Mouse (Mus musculus): Measurements from ENCODE around the gene Ankrd31. TPM values are rescaled to one million over a fixed set of nuclear protein-coding genes. Genes with fewer than 3 reads are reported as not detected.
"Not testable (repeated sequence)": the region's sequence is repeated elsewhere in the genome, so short reads cannot be mapped to it uniquely, and the experiment has no call there.

Gene Ankrd31
- under 1 TPM in 1 of 2 experiments, not detected in 1; 0.49 TPM for total RNA-seq (2021)
- long read RNA-seq, experiment 1: 0 reads
- long read RNA-seq, experiment 2: 0 reads

DNA sequence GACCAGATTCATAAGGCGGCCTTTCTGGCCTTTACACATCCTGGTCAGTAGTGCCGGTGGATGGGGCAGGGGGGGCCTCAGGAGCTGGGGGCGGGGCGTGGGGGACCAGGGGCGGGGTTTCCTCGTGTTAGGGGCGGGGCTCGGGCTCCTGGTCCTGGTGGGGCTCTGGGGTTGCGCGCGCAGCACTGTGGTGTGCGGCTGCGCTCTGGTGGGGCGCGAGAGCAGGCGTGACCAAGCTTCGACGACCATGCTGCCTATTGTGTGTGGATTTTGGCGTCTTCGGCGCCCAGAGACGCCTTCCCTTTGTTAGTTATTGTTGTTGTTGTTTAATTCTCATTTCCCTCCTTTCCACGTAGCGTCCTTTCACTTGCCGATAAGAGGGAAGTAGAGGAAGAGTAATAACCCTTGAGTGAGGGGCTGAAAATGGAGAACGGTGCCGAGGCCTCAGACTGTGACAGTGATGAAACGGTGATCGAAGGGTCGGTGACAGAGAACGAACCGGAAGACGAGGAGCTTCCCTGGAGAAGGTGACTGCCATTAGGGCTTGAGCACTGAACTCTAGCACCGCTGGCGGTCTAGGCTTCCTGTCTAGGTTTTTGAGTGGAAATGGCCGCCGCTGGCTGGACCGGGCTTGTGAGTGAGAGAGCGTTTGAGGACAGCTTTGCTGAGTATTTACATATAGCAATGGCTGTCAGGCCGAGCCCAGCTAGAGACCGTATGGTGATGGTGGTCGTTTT is at the start of gene Ankrd31:
Ankrd31 (plus strand) TSS at position 164 of the 737 bp plus-strand sequence.
- no peak for DNase-seq

DNA sequence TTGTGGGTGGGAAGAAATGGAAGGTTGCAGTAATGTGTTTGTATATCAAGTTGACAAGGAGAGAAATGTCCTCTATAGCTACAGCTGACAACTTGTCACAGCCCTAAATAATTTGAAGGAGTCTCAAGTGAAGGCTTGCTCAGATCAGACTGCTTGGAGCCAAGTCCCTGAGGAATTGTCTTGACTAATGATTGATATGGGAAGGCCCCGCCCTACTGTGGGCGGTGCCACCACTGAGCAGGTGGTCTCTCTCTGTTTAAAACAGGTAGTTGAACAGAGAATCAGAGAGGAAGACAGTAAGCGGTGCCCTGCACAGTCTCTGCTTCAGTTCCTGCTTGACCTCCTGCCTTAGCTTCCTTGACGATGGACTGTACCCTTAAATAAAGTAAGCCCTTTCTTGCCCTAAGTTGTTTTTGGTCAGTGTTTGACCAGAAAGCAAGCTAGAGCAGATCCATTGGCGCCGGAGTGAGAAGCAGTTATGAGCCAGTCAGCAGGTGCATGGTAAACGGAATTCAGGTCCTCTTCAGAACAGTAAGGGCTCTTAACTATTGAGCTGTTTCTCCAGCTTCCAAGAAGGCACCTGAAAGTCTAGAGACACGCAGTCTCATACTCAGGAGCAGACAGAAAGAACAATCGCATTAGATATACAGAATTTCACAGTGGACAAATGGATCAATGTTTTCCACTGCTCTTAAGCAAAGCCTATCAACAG is 45.3 kb upstream of the Ankrd31 start:
- DNase-seq: no peak

DNA sequence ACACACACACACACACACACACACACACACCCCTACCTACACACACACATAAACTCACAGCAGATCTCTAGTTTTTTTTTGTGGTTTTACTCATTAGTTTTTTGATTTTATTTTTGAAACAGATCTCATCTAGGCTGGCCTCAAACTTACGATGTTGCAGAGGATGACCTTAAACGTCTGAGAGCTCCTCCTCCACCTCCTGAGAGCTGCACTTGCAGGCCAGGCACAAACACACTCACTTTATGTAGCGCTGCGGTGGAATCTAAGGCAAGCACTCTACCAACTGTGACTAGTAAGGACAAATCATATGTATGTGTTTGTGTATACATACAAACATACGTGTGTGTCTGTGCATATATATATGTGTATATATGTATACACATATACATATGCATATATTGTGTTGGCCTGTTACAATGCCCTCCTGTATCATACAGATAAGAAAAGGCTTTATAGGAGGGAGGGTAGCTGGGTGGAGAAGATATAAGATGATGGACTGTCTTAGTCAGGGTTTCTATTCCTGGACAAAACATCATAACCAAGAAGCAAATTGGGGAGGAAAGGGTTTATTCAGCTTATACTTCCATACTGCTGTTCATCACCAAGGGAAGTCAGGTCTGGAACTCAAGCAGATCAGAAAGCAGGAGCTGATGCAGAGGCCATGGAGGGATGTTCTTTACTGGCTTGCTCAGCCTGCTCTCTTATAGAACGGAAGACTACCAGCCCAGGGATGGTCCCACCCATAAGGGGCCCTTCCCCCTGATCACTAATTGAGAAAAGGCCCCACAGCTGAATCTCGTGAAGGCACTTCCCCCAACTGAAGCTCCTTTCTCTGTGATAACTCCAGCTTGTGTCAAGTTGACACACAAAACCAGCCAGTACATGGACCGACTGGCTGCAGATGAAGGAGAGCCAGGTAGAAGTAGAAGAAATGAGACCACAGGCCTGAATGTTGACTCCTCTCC is 38.5 kb upstream of the Ankrd31 start:
- DNase-seq: no peak

DNA sequence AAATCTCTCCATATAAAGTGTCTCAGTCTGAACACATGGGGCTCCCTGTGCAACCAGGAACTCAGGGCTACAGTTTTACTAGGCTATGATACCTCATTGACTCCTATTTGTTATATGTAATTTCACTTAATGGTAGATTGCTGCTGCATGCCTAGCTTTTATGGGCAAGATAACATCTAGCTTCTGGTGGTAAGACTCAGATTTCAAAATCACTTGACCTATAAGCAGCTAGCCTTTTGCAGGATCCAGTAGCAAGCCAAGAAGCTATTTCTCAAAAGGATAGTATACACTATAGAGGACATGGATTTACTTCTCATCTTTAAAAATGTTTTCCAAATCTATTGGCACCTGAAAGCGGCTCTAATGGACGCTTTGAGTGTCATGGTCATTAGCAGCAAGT is 31.8 kb upstream of the Ankrd31 start:
- no peak for DNase-seq

DNA sequence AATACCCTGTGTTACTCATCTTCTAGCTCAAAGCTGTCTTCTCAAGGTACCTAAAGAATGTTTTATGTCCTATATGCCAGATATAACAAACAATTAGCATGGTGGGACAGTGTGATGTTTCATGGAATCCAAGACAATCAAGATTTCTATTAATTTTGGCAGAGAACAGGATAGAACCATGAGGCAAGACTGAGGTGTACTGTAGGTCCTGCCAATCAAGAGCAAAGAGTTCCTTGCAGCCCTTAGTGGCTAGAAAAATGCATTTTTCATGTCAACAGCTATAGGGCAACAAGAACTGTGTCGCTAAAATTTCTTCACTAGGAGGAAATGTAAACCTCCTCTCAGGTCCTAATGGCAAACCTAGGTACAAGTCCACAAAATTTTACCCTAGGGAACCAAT is 30.3 kb upstream of the Ankrd31 start:
- no peak for DNase-seq

DNA sequence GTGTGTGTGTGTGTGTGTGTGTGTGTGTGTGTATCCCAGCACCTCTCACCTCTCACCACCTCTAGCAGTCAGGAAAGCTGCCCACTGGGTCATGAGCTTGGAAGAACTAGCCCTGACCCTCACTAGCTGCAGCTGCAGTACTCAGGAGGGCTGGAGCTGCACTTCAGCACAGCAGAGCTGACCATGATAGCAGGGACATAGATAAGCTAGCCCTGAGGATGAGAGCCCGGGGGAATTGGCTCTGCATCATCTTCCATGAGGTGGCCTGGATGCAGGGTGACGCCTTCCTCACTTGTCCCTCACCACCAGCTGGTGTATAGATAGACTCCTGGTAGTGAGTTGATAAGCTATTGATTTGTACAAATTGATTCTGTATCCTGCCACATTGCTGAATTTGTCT is 28.1 kb upstream of the Ankrd31 start:
- DNase-seq: peak in 1 of 2 experiments; percentile 24

DNA sequence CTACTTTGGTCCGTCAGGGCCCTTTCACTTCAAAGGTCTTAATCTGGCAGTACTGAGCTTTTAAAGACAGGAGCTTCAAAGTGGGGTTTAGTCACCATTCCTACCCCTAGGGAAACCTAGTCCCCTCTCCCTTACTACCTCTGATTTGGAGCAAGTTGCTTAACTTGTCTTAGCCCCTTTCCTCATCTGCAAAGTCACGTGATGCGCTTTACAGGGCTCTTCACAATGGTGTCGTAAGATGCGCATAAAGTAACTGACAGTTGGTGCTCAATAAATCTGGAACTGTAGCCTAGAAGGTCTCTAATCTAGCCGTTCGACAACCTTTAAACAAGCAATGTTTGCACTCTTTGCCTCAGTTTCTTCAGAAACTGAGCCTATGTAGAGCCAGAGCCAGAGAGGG is 19.8 kb upstream of the Ankrd31 start:
- no peak for DNase-seq

DNA sequence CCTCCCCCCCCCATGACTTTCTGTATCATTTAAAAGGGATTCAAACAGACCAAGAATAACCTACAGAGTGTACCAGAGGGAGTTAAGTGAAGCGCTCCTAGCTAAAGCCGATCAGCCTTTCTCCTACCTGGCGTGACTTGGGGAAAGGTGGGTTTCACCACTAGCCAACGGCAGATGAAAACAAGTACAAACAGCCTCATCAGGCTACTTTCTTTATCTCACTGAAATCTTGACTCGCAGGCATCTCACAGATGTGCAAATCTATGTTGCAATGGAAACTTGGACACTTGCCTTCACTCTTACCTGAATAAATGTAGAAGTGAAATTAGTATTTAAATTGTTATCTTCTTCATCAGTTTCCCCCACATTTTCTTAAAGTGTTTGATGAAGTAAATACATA is 18.9 kb upstream of the Ankrd31 start:
- DNase-seq: no peak

DNA sequence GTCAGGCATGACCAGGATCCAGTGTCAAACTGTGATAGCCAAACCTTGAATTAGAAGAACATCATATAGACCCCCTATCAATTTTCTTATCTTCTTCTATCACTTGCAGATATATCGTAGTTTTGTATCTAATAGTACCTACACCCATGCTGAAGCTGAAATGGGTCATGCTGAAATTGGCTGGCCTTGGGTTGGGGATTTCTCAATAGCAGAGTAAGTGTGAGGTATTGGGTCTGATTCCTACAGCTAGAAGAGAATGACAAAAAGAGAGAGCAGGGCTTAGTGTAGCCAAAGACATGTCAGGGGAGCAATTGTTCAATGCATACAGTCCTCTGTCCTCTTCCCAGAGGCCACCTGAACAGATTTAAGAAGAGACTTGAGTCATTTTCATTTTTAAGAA is 18.0 kb upstream of the Ankrd31 start:
- peak; percentile 35 to 73 for DNase-seq

DNA sequence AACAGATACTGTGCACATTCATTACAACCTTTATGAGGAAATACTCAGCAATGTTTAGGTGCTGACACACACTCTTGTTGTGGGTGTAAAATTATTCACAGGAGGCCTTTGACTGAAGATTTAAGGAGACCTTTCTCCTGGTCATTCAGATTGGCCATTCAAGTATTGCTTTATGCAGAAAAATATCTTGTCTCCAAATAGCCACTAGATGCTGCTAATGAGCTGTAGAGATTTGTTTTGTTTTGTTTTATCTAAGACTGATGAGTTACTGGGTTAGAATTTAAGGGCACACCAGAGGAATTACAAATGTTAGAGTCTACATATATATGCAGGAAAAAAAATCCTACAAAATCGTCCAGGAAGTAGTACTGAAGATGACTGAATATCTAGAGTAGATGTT is 12.9 kb upstream of the Ankrd31 start:
- no peak for DNase-seq

DNA sequence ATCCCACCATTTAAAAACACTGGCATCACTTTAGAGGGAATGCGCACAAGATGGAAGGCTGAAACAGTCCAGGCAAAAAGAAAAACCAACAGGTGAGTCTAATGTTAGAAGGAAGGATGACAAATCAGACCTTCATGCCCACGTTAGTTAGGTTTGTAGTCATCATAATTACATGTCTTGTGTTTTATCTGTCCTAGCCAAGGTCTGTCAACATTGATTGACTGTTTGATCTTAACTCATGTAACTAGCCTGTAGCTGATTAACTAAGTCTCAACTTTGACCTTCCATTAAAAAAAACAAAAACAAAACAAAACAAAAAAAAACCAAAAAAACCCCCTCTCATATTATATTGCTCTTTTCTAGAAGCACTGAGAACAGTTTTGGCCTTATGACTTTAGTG is 7.9 kb upstream of the Ankrd31 start:
- no peak for DNase-seq

DNA sequence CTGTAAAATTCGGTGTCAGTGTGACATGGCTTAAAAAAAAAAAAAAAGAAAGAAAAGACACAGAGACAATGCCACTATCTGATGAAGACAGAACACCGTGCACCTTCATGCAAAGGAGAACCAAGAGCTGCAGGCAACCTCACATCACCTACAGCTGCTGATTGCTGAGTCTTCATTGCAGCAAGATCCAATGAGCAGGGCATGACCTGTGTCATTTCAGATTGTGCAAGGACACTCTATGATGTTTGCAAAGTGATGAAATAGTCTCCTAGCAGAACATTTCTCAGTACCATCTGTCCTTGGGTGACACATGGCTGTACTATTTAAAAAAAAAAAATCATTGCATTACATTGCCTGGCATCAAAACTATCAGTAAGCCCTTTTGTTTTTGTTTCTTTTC is 5.2 kb upstream of the Ankrd31 start:
- DNase-seq: peak; percentile 43 to 48

DNA sequence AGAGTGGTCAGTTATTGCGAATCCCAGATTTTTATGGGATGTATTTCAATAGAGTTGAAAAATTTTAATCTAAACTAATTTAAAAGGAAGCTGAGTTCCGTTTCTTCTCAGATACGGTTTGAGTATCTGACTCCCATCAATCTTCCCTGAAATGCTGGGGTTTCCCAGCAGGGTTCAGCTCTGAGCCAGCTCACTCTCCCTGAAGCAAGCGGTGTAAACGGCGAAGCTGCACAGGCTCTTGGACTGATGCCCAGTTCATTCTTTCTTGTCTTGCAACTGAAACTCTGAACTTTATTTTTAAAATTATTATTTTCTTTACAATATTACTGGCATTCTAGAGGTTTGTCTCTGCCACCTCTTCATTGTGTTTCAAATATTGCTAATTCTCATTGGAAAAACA is 2.0 kb upstream of the Ankrd31 start:
- DNase-seq: peak; percentile 47 to 51

DNA sequence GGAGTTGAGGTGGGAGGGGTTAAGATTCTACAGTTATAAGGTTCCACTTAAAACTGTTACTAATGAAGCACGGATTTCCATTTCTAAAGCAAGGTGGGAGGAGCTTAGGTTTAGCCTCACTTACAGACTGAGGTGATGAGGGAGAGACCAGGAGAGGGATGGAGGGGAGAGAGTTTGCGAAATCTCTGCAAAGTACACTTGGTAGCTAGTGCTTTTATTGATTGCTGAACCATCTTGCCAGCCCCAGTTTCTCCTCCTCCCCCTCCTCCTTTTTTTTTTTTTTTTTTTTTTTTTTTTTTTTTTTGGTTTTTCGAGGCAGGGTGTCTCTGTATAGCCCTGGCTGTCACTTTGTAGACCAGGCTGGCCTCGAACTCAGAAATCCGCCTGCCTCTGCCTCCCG is 1.8 kb downstream of the Ankrd31 start:
- DNase-seq: no peak

DNA sequence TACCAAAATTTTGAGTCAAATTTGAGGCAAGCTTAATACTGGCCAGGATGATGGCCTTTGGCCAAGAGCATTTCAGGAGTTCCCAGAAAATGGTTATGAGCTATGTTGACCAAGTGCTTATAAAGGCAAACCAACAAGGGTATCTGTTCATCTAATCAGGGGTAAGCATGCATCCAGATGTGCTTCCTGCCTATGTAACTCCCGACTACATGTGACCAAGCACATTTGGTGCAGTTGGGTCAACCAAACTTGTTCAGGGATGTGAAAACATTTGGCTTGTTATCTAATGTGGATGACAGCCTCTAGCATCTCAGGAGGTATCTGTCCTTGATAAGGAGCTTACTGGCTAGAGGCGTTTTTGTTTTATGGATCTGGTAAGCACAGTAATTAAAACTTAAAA is 12.8 kb downstream of the Ankrd31 start:
- DNase-seq: no peak

DNA sequence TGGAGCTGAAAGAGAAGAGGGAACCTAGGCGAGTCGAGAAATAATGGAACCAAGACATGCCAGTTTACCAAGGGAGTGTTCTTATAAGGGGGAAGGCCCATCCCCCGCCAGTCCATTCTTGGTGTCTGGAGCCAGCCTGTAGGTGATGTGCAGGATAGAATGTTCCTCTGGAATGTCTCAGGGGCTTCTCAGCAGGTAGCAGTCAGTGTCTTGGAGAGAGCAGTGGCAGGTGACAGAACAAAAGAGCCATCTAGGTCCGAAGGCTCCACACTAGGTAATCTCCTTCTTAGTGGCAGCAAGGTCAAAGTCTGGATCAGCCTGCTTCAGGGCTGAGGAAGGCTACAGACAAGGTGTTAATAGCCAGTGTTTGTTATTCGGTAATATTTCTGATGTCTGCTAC is 38.0 kb downstream of the Ankrd31 start:
- not testable (repeated sequence) for DNase-seq

DNA sequence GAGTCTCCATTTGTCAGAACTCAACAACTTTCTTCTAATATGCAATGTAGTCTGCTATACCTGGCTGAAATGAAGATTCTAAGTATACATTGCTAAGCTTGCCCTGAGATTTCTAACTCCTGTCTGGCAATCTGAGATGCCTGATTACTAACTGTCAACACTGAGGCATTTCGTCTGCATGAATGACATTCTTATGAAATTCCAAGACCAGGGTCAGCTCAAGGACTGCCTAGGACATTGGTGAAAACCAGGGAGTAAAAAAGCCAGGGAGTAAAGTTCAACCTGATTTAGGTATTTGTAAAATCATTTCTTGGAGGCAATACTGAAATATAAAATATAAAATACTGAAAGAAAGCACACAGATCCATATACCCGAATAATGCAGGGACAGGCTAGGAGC is 45.4 kb downstream of the Ankrd31 start:
- no peak for DNase-seq

DNA sequence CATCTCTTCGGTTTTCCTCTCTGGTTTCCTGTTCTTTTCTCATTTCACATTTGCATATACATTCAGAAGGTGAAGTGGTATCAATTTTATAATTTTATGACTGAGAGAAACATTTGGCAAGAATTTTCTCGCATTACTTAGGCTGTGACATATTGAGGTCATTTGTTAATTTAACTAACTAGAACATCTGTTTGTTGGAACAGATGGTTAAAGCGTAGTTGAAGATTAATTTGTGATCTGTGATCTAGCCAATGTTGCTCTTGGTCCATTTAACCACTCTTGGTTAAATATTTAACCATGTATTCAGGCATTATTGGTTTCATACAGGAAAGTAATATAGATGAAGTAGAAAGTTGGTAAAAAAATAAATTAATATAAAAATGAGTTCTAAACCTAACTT is 47.2 kb downstream of the Ankrd31 start:
- no peak for DNase-seq

DNA sequence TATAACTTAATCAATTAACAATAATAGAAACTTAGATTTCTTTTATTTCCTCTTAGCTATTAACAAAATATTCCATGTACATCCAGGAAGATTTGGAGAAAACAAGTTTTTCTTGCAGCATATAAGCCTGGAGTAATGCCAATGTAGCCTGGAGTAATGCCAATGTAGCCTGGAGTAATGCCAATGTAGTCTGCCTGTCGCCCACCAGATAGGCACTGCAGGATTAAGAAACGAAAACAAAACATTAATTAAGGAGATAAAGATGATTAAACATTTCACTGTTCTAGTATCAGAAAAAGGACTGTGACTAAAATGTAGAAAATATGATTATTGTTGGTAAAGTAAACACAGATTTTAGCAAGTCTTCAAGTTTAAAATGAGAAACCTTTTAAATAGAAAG is 49.4 kb downstream of the Ankrd31 start:
- peak in 1 of 2 experiments; percentile 3 for DNase-seq

DNA sequence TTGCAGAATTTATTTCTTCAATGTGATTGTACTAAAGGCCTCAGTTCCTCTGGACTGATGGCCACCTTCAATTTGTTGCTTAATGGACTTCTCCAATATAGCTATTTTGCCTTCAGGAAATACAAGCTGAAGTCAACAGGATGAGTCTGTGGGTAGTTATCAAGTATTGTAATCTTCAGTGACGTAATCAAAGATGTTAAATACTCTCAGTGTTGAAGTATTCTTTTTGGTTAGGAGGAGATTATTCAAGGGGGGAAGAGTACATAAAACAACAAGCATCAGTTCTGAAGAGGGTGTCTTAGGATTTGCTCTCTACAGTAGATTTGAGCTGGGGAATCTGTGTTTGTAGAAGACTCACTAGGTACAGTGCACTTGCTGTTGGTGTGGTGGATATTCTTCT is 101.7 kb downstream of the Ankrd31 start:
- no peak for DNase-seq

DNA sequence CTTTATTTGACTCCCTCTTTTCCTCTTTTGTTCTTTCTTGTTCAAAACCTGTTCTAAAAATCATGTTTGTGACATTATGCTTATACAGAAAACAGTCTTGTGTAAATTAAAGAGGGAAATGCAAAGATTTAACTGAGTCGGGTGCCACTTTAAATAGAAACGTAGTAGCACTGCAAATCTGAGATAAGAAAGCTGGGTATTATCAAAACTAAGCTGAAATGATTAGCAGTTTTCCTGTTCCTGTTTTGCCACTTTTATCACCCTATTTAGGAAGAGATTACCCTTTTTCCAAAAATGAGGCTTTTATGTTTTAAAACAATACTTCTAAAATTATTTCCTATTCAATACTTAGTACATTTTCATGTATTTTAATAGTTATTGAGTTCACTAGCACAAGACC is 104.1 kb downstream of the Ankrd31 start:
- no peak for DNase-seq

DNA sequence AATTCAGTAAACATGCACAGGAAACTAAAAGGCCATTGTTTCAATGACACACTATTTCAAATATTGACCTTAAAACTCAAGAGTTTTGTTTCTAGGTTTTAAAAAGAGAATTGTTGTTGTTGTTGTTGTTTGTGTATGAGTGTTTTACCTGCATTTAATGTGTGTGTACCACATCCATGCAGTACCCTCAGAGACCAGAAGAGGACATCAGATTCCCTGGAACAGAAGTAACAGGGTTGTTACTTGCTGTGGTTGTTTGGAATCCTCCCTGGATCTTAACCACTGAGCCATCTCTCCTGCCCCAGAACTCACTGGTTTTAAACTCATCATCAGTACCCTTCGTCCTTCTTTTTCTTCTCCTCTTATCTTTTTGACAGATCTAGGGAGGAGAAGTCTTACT is 105.2 kb downstream of the Ankrd31 start:
- DNase-seq: peak in 1 of 2 experiments; percentile 7

DNA sequence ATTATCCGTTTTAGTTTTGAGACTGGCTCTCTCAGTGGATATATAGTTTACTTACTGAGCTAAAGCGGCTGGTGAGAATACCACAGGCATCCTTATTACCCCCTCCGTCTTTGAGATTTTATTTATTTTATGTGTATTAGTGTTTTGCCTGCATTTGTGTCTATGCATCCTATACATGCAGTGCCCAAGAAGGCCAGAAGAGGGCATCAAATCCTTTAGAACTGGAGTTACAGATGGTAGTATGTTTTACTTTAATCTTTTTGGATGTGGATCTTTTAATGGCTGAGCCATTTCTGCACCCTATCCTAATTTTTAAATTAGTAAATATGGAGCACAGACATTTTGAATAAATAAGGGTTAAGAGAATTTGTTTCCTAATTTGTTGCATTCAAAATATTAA is 107.1 kb downstream of the Ankrd31 start:
- DNase-seq: peak; percentile 67 to 76
